Mouse (Mus musculus) ES-CJ7 (cell line): ENCODE data around the gene Myh6.

Experiments
- DNase-seq: peaks from one replicate; pipeline ENCODE4 v3.0.0; 2011; ENCODE audit warnings: low read depth, low spot score

The Myh6 gene

GRCm38 (mm10) chr14:54935904-54936830, 30.6 kb downstream of the Myh6 start, which contains the start of gene Cmtm5:
TSS of gene Cmtm5 (plus strand) at chr14:54936261.
- DNase-seq, result no peak

DNA sequence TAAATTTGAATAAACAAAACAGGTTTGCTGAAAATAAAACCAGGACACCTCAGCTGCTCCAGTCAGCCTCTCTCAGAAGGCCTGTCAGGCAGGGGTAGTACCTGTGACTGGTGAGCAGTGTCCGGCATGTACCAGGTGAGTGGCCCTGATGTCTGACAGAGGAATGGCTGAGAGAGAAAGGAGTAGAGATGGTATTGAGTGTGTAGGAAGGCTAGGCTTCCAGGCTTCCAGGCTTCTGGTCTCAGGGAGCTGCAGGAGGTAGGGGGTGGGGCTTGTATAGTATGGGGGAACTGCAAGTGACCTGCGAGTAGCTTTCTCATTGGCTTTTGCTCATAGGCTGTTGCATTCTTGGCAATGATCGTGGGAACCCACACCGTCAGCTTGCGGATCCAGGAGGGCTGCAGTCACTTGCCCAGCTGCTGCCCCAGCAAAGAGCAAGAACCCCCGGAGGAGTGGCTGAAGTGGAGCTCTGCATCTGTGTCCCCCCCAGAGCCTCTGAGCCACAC, 34.0 kb downstream of the Myh6 start, which contains the start of gene Il25:
TSS of gene Il25 (plus strand) at position 51 of the 506 bp plus-strand sequence.
- DNase-seq, result peak; percentile 21

DNA sequence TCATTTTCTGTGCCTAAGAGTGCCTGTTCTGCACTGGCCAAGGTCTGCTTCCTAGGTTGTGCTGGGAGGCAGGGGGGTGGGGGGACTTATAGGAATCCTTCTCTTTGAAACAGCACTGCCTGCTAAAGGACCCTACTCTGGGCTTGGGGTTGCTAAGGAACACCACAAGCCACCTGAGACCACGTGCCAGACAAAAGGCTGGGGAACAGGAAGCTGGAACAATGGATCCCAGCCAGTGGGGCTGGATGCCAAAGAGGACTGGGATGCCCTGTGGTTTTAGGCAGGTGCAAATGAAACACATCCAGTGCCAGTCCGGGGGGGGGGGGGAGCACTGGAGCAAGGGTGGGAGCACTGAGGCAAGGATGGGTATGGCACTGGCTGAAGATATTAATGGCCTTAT, 36.3 kb downstream of the Myh6 start:
- peak; percentile 59 for DNase-seq

- DNase-seq, result no peak
These were observed 36.9 kb downstream of the Myh6 start for GRCm38 (mm10) chr14:54929801-54930200.

DNA sequence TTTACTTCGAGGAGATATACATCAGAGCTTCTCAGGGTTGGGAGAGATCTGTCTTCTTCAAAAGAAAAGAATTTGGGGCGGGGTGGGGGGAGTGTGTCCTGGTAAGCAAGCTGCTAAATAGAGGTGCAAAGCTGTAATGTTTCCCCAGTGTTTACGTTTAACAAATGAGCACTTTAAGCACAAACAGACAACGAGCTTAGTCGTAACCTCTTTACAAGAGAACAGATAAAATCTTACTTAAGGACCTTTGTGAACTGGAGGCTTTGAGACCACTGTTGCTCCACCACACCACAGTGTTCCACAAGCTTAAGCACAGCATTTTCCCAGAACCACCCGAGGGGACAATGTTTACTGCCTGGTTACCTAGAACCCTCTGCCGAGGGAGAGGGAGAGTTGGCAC, 39.4 kb downstream of the Myh6 start:
- no peak for DNase-seq

DNA sequence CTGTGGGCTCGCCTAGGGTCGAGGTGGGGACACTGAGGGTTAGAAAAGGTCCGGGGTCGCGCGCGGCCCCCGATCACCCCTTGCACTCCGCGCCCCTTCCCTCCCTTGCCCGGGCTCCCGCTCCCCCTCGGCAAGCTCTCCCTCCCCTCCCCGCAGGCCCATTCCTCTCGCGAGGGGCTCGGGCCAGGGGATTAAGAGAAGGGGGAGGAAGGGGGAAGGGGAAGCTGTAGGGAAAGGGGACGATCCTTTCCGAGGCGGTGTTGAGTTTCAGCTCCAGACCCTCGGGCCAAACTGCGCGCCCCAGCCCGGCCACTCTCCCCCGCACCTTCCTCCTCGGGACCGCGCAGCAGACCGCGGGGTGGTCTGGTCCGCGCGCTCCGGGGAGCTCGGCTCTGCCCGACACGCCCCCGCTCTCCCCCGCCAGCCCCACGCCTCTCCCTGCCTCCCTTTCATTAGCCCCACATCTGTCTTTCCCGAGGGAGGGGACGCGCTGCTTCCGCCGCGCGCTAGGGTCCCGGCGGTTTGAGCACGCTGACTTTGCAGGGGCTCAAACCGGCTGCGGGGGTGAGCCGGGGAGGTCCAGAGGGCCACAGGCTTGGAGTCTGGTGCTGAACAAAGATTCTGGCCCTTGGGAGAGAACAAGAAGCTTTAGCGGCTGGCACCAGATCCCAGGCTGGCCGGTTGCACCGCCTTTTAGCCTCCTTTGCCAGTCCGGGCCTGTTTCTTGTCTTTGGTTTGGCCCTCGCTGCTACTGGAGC, 40.1 kb downstream of the Myh6 start:
- DNase-seq, result peak; percentile 75

- peak; percentile 48 for DNase-seq
These were observed 41.1 kb downstream of the Myh6 start, which contains the start of gene Efs for GRCm38 (mm10) chr14:54925349-54926342. TSS of gene Efs (minus strand) at chr14:54926126.

DNA sequence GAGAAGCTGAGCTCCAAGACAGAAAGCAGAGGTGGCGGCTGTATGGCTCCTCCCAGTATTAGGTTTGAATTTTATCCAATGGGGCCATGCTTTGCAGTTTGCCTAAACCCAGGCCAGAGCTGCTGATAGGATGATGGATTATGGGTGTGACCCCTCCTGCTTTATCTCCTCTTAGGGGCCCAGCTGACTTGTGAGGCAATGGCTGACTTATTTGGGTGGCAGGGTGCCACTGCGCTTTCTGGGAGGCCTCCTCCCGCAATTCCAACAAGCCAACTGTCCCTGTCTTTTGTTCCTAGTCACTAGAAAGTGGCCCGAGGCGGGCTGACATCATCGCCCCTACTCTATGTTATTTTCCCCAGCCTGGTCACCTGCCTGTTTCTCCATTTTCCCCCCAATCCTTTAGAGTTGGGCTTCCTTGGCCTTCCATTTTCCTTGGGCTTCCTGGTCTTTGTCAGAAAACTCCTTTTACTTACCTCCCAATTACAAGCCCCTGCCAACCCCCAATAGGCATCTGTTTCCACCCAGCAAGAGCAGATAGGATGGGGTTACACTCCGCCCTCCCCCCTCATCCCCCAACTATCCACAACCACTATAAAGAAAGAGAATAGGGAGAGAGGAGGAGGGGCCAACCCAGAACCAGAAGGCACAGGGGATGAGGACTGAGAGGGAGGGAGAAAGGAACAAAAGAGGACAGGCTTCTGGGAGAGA, 41.9 kb downstream of the Myh6 start:
- DNase-seq, result peak; percentile 42

DNA sequence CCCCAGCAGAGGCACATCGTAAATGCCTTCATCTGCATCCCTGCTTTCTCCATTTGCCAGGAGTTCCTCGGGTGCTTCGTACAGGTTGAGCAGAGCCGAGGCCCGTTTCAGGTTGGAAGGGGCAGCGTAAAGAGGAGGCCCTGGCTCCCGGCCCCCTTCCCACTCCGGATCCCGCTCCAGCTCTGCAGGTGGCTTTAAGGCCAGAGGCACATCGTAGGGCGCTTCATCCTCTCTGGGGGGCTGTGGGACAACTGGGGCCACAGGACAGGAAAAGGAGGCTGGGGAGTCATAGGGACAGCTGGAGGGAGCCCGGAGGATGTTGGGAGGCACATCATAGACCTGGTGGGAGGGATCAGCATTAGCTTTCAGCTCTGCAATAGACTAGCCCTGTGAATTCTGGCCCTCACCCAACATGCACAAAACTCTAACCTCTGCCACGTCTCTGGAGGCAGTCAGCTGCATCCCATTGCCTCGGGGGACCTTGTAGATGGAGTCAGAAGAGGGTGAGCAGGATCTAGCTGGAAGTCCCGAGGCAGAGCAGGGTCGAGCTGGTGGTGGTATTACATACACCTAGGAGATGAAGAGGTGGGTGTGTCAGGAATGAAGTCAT, 46.5 kb downstream of the Myh6 start:
- no peak for DNase-seq

DNA sequence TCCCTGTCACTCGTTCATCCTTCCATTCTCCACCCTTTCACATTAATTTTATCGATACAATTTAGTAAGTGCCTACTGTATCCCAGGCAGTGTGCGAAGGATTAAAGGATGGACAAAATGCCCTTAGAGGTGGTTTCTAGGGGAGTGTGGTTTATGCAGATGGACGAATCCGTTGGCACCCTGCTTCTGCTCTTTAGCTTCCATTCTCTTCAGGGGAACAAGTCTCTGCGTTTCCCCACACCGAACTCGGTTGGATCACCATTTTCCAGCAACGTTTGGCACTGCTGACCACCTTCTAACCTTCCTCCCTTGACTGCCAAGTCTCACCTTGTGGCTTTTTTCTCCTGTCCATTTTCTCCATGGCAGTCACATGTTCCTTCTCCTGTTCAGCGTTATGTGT, 53.4 kb downstream of the Myh6 start:
- no peak for DNase-seq

- DNase-seq, result peak; percentile 44
These were observed 53.8 kb downstream of the Myh6 start, which contains the start of gene Slc22a17 for GRCm38 (mm10) chr14:54912886-54913285. TSS of gene Slc22a17 (minus strand) at chr14:54913132.

DNA sequence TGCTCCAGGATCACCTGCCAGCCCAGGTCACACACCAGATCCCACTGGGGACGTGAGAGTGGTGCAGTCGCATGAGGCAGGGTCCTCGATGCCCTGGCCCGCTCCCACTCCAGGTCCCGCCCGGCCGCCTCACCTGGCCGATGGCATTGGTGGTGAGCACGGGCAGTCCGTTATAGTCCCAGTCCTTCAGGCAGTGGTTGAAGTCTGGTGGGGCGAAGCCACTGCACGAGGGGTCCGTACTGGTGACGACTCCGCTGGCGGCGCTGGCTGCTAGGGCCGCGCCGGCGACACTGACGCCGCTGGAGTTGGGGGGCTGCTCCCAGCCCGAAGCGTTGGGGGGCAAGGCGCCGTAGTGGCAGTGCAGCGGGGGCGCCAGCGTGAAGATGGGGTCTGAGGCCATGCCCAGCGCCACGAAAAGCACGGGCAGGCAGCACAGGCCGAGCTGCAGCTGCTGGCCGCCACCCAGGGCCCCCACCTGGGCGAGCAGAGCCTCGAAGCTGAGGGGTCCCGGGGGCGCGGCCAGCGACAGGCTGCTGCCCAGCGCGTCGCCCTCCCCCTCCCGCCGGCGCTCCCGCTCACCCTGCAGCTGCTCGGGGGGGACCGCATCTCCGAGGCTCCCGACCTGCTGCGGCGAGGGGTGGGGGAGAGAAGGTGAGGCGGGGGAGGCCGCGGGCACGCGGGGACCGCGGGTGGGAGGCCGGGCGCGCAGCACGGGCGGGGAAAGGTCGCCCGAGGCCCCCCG, 54.4 kb downstream of the Myh6 start:
- DNase-seq, result no peak

- DNase-seq, result no peak
These were observed 58.0 kb downstream of the Myh6 start for GRCm38 (mm10) chr14:54908682-54909081.

- DNase-seq, result no peak
These were observed 63.1 kb downstream of the Myh6 start for GRCm38 (mm10) chr14:54903641-54904040.

- DNase-seq, result peak; percentile 84
These were observed 66.3 kb downstream of the Myh6 start for GRCm38 (mm10) chr14:54900383-54900782.

DNA sequence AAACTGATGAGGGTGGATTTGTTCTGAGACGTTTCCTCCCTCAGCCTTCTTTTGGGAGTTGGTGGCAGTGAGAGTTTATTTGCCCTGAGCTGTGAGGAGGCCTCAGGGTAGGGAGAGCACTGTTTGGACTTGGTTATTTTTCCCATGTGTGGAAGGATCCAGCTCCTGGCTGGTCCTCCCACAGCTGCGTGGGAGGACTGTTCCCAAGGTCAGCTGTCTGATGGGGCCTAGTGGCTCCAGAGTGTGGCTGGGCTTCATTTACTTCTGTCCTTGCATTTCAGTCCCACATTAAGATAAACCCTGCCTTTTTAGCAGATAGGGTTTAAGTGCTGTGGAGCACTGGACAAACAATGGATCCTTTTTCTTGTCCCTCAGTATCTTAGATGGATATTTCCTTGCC, 69.3 kb downstream of the Myh6 start:
- DNase-seq, result no peak

DNA sequence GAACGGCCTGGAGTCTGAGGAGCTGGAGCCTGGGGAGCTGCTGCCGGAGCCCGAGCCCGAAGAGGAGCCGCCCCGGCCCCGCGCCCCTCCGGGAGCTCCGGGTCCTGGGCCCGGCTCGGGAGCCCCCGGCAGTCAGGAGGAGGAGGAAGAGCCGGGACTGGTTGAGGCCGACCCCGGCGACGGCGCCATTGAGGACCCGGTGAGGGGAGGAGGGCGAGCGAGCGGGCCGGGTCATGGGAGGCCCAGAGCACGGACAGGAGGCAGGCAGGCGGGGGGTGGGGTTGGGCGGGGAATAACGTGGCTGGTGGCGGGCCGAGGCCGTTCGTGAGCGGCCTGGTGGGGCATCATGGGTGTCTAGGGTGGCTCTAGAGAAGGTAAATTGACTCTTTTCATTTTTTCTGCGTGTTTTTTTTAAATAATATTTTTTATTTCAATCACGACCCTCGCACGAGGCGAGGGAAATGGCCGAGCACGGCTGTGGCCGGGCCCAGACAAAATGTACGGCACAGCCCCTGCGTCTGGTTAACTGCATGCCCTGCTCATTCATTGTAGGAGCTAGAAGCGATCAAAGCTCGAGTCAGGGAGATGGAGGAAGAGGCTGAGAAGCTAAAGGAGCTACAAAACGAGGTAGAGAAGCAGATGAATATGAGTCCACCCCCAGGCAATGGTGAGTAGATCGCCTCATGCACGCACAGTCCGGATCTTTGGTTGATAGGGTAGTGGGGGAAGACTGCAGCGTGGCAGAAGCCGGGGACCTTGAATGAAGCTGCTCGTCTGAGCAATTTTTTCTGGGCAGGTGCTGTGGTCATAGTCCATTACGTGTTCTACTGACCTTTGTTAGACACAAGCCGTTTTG, 72.2 kb downstream of the Myh6 start:
- peak; percentile 25 for DNase-seq

- DNase-seq, result peak; percentile 100
These were observed 73.0 kb downstream of the Myh6 start for GRCm38 (mm10) chr14:54893651-54894181.
